Mouse (Mus musculus): ENCODE measurements around the gene Hspa12a. TPM values are rescaled to one million over a fixed set of nuclear protein-coding genes. Genes with fewer than 3 reads are reported as not detected.

Hspa12a gene
- polyA plus RNA-seq, 1 experiment = not detected

GRCm38 (mm10) chr19:58831280-58831922, 112.1 kb downstream of the Hspa12a start:
- peaks cover 4% of the 10 kb centered on the region for H3K27me3 ChIP-seq (replicated peaks)
- peaks cover 5% of the 10 kb centered on the region; the same call in 1 of the 2 replicates for H3K9me3 ChIP-seq
- no peaks in the 10 kb centered on the region for H3K36me3 ChIP-seq (replicated peaks; ENCODE audit: low read length)
- no peak for TF ChIP-seq FLI1 (IDR thresholded peaks at IDR 0.05; ENCODE audit: low read length)
- TF ChIP-seq GATA1 (IDR thresholded peaks at IDR 0.05; ENCODE audit: borderline replicate concordance, low read length) = no peak
- no peaks in the 10 kb centered on the region for H3K4me1 ChIP-seq
- no peak overlapping the region for H3K4me3 ChIP-seq (replicated peaks)

GRCm38 (mm10) chr19:58830182-58830581, 113.3 kb downstream of the Hspa12a start:
- Histone ChIP-seq H3K4me1 (no peaks in the 10 kb centered on the region), H3K4me3 (replicated peaks) (no peak overlapping the region), H3K9me3 (peaks cover 5% of the 10 kb centered on the region; the same call in 1 of the 2 replicates), H3K27me3 (replicated peaks) (peaks cover 4% of the 10 kb centered on the region), H3K36me3 (replicated peaks; ENCODE audit: low read length) (no peaks in the 10 kb centered on the region)
- no peak for TF ChIP-seq FLI1 (IDR thresholded peaks at IDR 0.05; ENCODE audit: low read length)
- no peak for TF ChIP-seq GATA1 (IDR thresholded peaks at IDR 0.05; ENCODE audit: borderline replicate concordance, low read length)

GRCm38 (mm10) chr19:58829575-58829974, 113.9 kb downstream of the Hspa12a start:
- TF ChIP-seq FLI1 (IDR thresholded peaks at IDR 0.05; ENCODE audit: low read length) (no peak), GATA1 (IDR thresholded peaks at IDR 0.05; ENCODE audit: borderline replicate concordance, low read length) (no peak)
- Histone ChIP-seq H3K36me3 (replicated peaks; ENCODE audit: low read length) (no peaks in the 10 kb centered on the region), H3K4me3 (replicated peaks) (no peak overlapping the region), H3K27me3 (replicated peaks) (peaks cover 1% of the 10 kb centered on the region), H3K4me1 (no peaks in the 10 kb centered on the region), H3K9me3 (no peaks in the 10 kb centered on the region)

GRCm38 (mm10) chr19:58827656-58828055, 115.8 kb downstream of the Hspa12a start:
- Histone ChIP-seq H3K9me3 (no peaks in the 10 kb centered on the region), H3K27me3 (replicated peaks) (peaks cover 1% of the 10 kb centered on the region), H3K4me1 (no peaks in the 10 kb centered on the region), H3K4me3 (replicated peaks) (no peak overlapping the region), H3K36me3 (replicated peaks; ENCODE audit: low read length) (no peaks in the 10 kb centered on the region)
- TF ChIP-seq GATA1 (IDR thresholded peaks at IDR 0.05; ENCODE audit: borderline replicate concordance, low read length) (no peak), FLI1 (IDR thresholded peaks at IDR 0.05; ENCODE audit: low read length) (no peak)

GRCm38 (mm10) chr19:58824316-58824715, 119.1 kb downstream of the Hspa12a start:
- Histone ChIP-seq H3K4me3 (replicated peaks) (no peak overlapping the region), H3K36me3 (replicated peaks; ENCODE audit: low read length) (no peaks in the 10 kb centered on the region), H3K9me3 (no peaks in the 10 kb centered on the region), H3K4me1 (no peaks in the 10 kb centered on the region), H3K27me3 (replicated peaks) (peaks cover 1% of the 10 kb centered on the region)
- TF ChIP-seq FLI1 (IDR thresholded peaks at IDR 0.05; ENCODE audit: low read length) = no peak
- TF ChIP-seq GATA1 (IDR thresholded peaks at IDR 0.05; ENCODE audit: borderline replicate concordance, low read length) = no peak

- no peaks in the 10 kb centered on the region for H3K36me3 ChIP-seq (replicated peaks; ENCODE audit: low read length)
- H3K4me1 ChIP-seq = no peaks in the 10 kb centered on the region
- H3K4me3 ChIP-seq (replicated peaks) = no peak overlapping the region
- no peaks in the 10 kb centered on the region for H3K9me3 ChIP-seq
- peaks cover 1% of the 10 kb centered on the region for H3K27me3 ChIP-seq (replicated peaks)
- no peak for TF ChIP-seq GATA1 (IDR thresholded peaks at IDR 0.05; ENCODE audit: borderline replicate concordance, low read length)
- TF ChIP-seq FLI1 (IDR thresholded peaks at IDR 0.05; ENCODE audit: low read length) = no peak
These were observed 120.2 kb downstream of the Hspa12a start for GRCm38 (mm10) chr19:58823301-58823700.

GRCm38 (mm10) chr19:58822454-58823200, 120.8 kb downstream of the Hspa12a start:
- TF ChIP-seq GATA1 (IDR thresholded peaks at IDR 0.05; ENCODE audit: borderline replicate concordance, low read length) (no peak), FLI1 (IDR thresholded peaks at IDR 0.05; ENCODE audit: low read length) (no peak)
- H3K4me3 ChIP-seq (replicated peaks) = no peak overlapping the region
- no peaks in the 10 kb centered on the region for H3K36me3 ChIP-seq (replicated peaks; ENCODE audit: low read length)
- H3K27me3 ChIP-seq (replicated peaks) = no peaks in the 10 kb centered on the region
- H3K9me3 ChIP-seq = no peaks in the 10 kb centered on the region
- no peaks in the 10 kb centered on the region for H3K4me1 ChIP-seq

- H3K4me3 ChIP-seq (replicated peaks) = no peak overlapping the region
- H3K27me3 ChIP-seq (replicated peaks) = no peaks in the 10 kb centered on the region
- no peak for TF ChIP-seq FLI1 (IDR thresholded peaks at IDR 0.05; ENCODE audit: low read length)
- H3K9me3 ChIP-seq = no peaks in the 10 kb centered on the region
- H3K4me1 ChIP-seq = no peaks in the 10 kb centered on the region
- no peaks in the 10 kb centered on the region for H3K36me3 ChIP-seq (replicated peaks; ENCODE audit: low read length)
These were observed 124.7 kb downstream of the Hspa12a start for GRCm38 (mm10) chr19:58818571-58819415.

- no peak for TF ChIP-seq GATA1 (IDR thresholded peaks at IDR 0.05; ENCODE audit: borderline replicate concordance, low read length)
- no peak for TF ChIP-seq FLI1 (IDR thresholded peaks at IDR 0.05; ENCODE audit: low read length)
- Histone ChIP-seq H3K4me1 (no peaks in the 10 kb centered on the region), H3K27me3 (replicated peaks) (no peaks in the 10 kb centered on the region), H3K36me3 (replicated peaks; ENCODE audit: low read length) (no peaks in the 10 kb centered on the region), H3K4me3 (replicated peaks) (no peak overlapping the region), H3K9me3 (no peaks in the 10 kb centered on the region)
These were observed 126.1 kb downstream of the Hspa12a start for GRCm38 (mm10) chr19:58817398-58817797.
